Mouse (Mus musculus) embryonic facial prominence, embryonic 10.5 days (tissue): ENCODE data around the gene Crat. TPM values are rescaled to one million over a fixed set of nuclear protein-coding genes. Genes with fewer than 3 reads are reported as not detected.
A peak's percentile ranks its signal among the peaks of the same experiment; 100 is the strongest.

ENCODE experiments used
- DNase-seq: peaks from one replicate; pipeline ENCODE4 v3.0.0-alpha.2; 2017; ENCODE audit warnings: low spot score
- H3K27ac ChIP-seq: fragments of 300-500 bp; sonication (generic); replicated peaks from 2 replicates; pipeline ENCODE4 v1.5.1; 2016; ENCODE audit warnings: mild to moderate bottlenecking
- H3K27me3 ChIP-seq: fragments of 300-500 bp; sonication (generic); replicated peaks from 2 replicates; pipeline ENCODE4 v1.6.1; 2016; ENCODE audit warnings: low read depth, mild to moderate bottlenecking; ENCODE audit not compliant: poor library complexity, severe bottlenecking
- H3K36me3 ChIP-seq: fragments of 300-500 bp; sonication (generic); replicated peaks from 2 replicates; pipeline ENCODE4 v1.6.1; 2016; ENCODE audit warnings: mild to moderate bottlenecking, moderate library complexity
- H3K4me1 ChIP-seq: fragments of 300-500 bp; sonication (generic); 2 replicates; pipeline ENCODE4 v1.6.1; 2016
- H3K4me3 ChIP-seq: fragments of 300-500 bp; sonication (generic); 2 replicates; pipeline ENCODE4 v1.5.1; 2016; ENCODE audit warnings: mild to moderate bottlenecking, moderate library complexity
- H3K9me3 ChIP-seq: fragments of 300-500 bp; sonication (generic); 2 replicates; pipeline ENCODE4 v1.6.1; 2016; ENCODE audit warnings: mild to moderate bottlenecking
- WGBS: fragments of 180-500 bp; shearing (Covaris S2); methylation state at CpG from one replicate; pipeline ENCODE4 v1.1.7; 2016; 5-methylcytosine and 5-hydroxymethylcytosine counted together
- polyA plus RNA-seq: library from polyadenylated mRNA; unstranded; fragments of >200 nt; fragmentation: Nextera tagmentation; extraction: Ambion mirVana; gene quantifications from 2 replicates; pipeline ENCODE4 v1.2.1, GENCODE M21; 2016

Gene Crat
- polyA plus RNA-seq, 1 experiment from 2014 or later, result 20.3 TPM

- DNase-seq, result no peak
- WGBS, result 72% methylated on average over 10 of the region's 10 CpGs
- H3K9me3 ChIP-seq, result no peaks in the 10 kb centered on the region
- no peak overlapping the region for H3K4me3 ChIP-seq
- H3K4me1 ChIP-seq, result peaks cover 44% of the 10 kb centered on the region
- 0 out of 2 replicates have a peak overlapping the region, but pooled peaks have one; percentile 85 for H3K27ac ChIP-seq
- H3K27me3 ChIP-seq, result no peaks in the 10 kb centered on the region
- peaks cover 88% of the 10 kb centered on the region for H3K36me3 ChIP-seq
Measured at GRCm38 (mm10) chr2:30397986-30398512, 17.6 kb downstream of the Crat start.

- Histone ChIP-seq H3K4me1 (peaks cover 54% of the 10 kb centered on the region), H3K27me3 (no peaks in the 10 kb centered on the region), H3K27ac (no peak overlapping the region), H3K36me3 (peaks cover 70% of the 10 kb centered on the region), H3K4me3 (no peak overlapping the region), H3K9me3 (no peaks in the 10 kb centered on the region)
- DNase-seq, result no peak
- WGBS, result 90% methylated on average over 7 of the region's 7 CpGs
Measured at GRCm38 (mm10) chr2:30396246-30396645, 19.4 kb downstream of the Crat start.

GRCm38 (mm10) chr2:30395757-30396156 lies 19.9 kb downstream of the Crat start:
- H3K36me3 ChIP-seq, result peaks cover 65% of the 10 kb centered on the region
- no peak for DNase-seq
- peaks cover 56% of the 10 kb centered on the region for H3K4me1 ChIP-seq
- H3K27ac ChIP-seq, result no peak overlapping the region
- H3K9me3 ChIP-seq, result no peaks in the 10 kb centered on the region
- WGBS, result 91% methylated on average over 7 of the region's 7 CpGs
- H3K4me3 ChIP-seq, result no peak overlapping the region
- H3K27me3 ChIP-seq, result no peaks in the 10 kb centered on the region

GRCm38 (mm10) chr2:30393370-30393656 lies 22.3 kb downstream of the Crat start:
- DNase-seq, result no peak
- Histone ChIP-seq H3K9me3 (no peaks in the 10 kb centered on the region), H3K27me3 (no peaks in the 10 kb centered on the region), H3K27ac (peak overlapping the region; percentile 89), H3K4me3 (peak overlapping the region; percentile 90), H3K36me3 (peaks cover 41% of the 10 kb centered on the region), H3K4me1 (peaks cover 42% of the 10 kb centered on the region)
- WGBS, result 64% methylated on average over 1 of the region's 1 CpGs

- Histone ChIP-seq H3K36me3 (peaks cover 36% of the 10 kb centered on the region), H3K4me3 (peak overlapping the region; percentile 90), H3K9me3 (no peaks in the 10 kb centered on the region), H3K4me1 (peaks cover 37% of the 10 kb centered on the region), H3K27ac (peak overlapping the region; percentile 89), H3K27me3 (no peaks in the 10 kb centered on the region)
- under 1% methylated on average over 54 of the region's 54 CpGs for WGBS
- peak; percentile 92 for DNase-seq
Measured at GRCm38 (mm10) chr2:30392577-30393369, 22.8 kb downstream of the Crat start.

- Histone ChIP-seq H3K36me3 (peaks cover 30% of the 10 kb centered on the region), H3K27ac (peak within 1 kb of the TSS; percentile 89)
- DNase-seq, result peak; percentile 99
Measured at GRCm38 (mm10) chr2:30392114-30392576, 23.5 kb downstream of the Crat start, which contains the start of gene Dolpp1. TSS of gene Dolpp1 (plus strand) at chr2:30392254.

GRCm38 (mm10) chr2:30389000-30389399 lies 26.6 kb downstream of the Crat start:
- H3K4me1 ChIP-seq, result peaks cover 31% of the 10 kb centered on the region
- 89% methylated on average over 2 of the region's 2 CpGs for WGBS

More at GRCm38 (mm10) chr2:30392114-30392576, 23.5 kb downstream of the Crat start, which contains the start of gene Dolpp1:
- H3K27me3 ChIP-seq, result no peaks in the 10 kb centered on the region
- WGBS, result under 1% methylated on average over 40 of the region's 40 CpGs
- H3K4me1 ChIP-seq, result peaks cover 37% of the 10 kb centered on the region
- H3K9me3 ChIP-seq, result no peaks in the 10 kb centered on the region
- H3K4me3 ChIP-seq, result peak within 1 kb of the TSS; percentile 90

GRCm38 (mm10) chr2:30386913-30387312 lies 28.7 kb downstream of the Crat start:
- peaks cover 17% of the 10 kb centered on the region for H3K4me1 ChIP-seq
- DNase-seq, result no peak
- H3K27ac ChIP-seq, result no peak overlapping the region
- H3K9me3 ChIP-seq, result no peaks in the 10 kb centered on the region
- H3K27me3 ChIP-seq, result no peaks in the 10 kb centered on the region
- 85% methylated on average over 9 of the region's 9 CpGs for WGBS
- H3K4me3 ChIP-seq, result no peak overlapping the region; the same call in 1 of the 2 replicates
- peaks cover 42% of the 10 kb centered on the region for H3K36me3 ChIP-seq

More at GRCm38 (mm10) chr2:30389000-30389399, 26.6 kb downstream of the Crat start:
- no peak for DNase-seq
- Histone ChIP-seq H3K4me3 (no peak overlapping the region), H3K27me3 (no peaks in the 10 kb centered on the region), H3K9me3 (no peaks in the 10 kb centered on the region), H3K36me3 (peaks cover 22% of the 10 kb centered on the region), H3K27ac (no peak overlapping the region)

GRCm38 (mm10) chr2:30385591-30385990 lies 30.0 kb downstream of the Crat start:
- H3K36me3 ChIP-seq, result peaks cover 55% of the 10 kb centered on the region
- H3K9me3 ChIP-seq, result no peaks in the 10 kb centered on the region
- DNase-seq, result no peak

GRCm38 (mm10) chr2:30384814-30385213 lies 30.8 kb downstream of the Crat start:
- DNase-seq, result no peak
- Histone ChIP-seq H3K27me3 (no peaks in the 10 kb centered on the region), H3K4me3 (no peak overlapping the region), H3K27ac (no peak overlapping the region), H3K9me3 (no peaks in the 10 kb centered on the region), H3K4me1 (no peaks in the 10 kb centered on the region), H3K36me3 (peaks cover 63% of the 10 kb centered on the region)
- WGBS, result 82% methylated on average over 5 of the region's 5 CpGs

More at GRCm38 (mm10) chr2:30385591-30385990, 30.0 kb downstream of the Crat start:
- 86% methylated on average over 4 of the region's 4 CpGs for WGBS
- H3K4me1 ChIP-seq, result peaks cover 4% of the 10 kb centered on the region
- no peaks in the 10 kb centered on the region for H3K27me3 ChIP-seq
- H3K4me3 ChIP-seq, result no peak overlapping the region
- no peak overlapping the region for H3K27ac ChIP-seq

- no peak for DNase-seq
- Histone ChIP-seq H3K4me3 (no peak overlapping the region), H3K9me3 (no peaks in the 10 kb centered on the region), H3K4me1 (0 out of 2 replicates have a peak, but pooled peaks cover 5% of the 10 kb centered on the region), H3K27me3 (no peaks in the 10 kb centered on the region), H3K27ac (no peak overlapping the region), H3K36me3 (peaks cover 97% of the 10 kb centered on the region)
- 90% methylated on average over 4 of the region's 4 CpGs for WGBS
Measured at GRCm38 (mm10) chr2:30381377-30381725, 34.3 kb downstream of the Crat start.

- H3K27me3 ChIP-seq, result no peaks in the 10 kb centered on the region
- DNase-seq, result no peak
- no peak overlapping the region for H3K27ac ChIP-seq
- 0 out of 2 replicates have a peak, but pooled peaks cover 6% of the 10 kb centered on the region for H3K4me1 ChIP-seq
- no peaks in the 10 kb centered on the region for H3K9me3 ChIP-seq
- H3K4me3 ChIP-seq, result no peak overlapping the region
- peaks cover 100% of the 10 kb centered on the region for H3K36me3 ChIP-seq
- 90% methylated on average over 10 of the region's 10 CpGs for WGBS
Measured at GRCm38 (mm10) chr2:30380564-30381376, 34.8 kb downstream of the Crat start.
